In the genomic region with DNA sequence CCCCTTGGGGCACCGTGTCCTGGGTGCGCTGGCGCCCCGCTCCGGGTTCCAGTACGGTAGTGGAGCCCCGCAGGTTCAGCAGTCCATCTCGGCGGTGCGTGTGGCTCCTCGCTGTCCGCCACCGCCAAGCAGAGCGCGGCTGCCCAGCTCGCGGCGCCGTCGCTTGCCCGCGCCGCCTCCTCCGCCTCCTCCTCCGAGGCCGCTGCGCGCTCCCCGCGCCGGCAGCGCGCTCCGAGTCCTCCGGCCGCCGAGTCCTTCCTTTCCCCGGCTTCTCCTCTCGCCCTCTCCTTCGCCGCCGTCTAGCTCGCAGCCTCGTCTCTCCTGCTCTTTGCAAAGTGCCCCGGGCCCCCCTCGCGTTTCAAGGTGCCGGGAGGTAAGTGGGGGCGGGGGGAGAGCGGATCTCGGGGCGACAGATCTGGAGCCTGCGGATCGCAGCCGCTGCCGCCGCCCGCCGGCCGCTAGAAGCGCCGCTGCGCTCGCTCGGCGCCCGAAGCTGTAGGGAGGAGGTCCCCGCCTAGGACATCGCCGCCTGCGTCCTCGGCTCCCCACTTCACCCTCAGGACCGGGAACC, we compare ENCODE assay signal across 8 mouse cellular contexts. TPM values are rescaled to one million over a fixed set of nuclear protein-coding genes. Genes with fewer than 3 reads are reported as not detected.
DNase-seq lines count a peak whose midpoint lies in the region; ATAC-seq and TF ChIP-seq lines count a peak whose summit lies in the region.

No protein-coding gene starts in this region.

- no peaks in the 10 kb centered on the region for H3K36me3 ChIP-seq in hindbrain, embryonic 11.5 days (ENCODE audit: control insufficient read depth, insufficient read depth, low read length)

- DNase-seq in MN1 (ENCODE audit: low spot score): peak; percentile 71
- peak; percentile 63 to 72 for DNase-seq in cerebellum, adult 2 months
- DNase-seq in frontal cortex, postnatal 14 days (ENCODE audit: low spot score in 2 of 2): peak; percentile 33 to 66
- DNase-seq in hindbrain, embryonic 11.5 days (ENCODE audit: low spot score): peak; percentile 85
- peak; percentile 48 to 67 for DNase-seq in layer of hippocampus, postnatal 25 days (ENCODE audit: extremely low spot score in 1 of 2, low spot score in 1 of 2)
- peak; percentile 69 for DNase-seq in lung, postnatal 36 days
- peak; percentile 80 for DNase-seq in retina, embryonic 14.5 days (ENCODE audit: low spot score)
- DNase-seq in thymus, postnatal 25 days: peak; percentile 77

- H3K27me3 ChIP-seq in cerebellum, adult 2 months (ENCODE audit: control insufficient read depth, insufficient read depth, low read length): peaks cover 8% of the 10 kb centered on the region; the same call in 1 of the 2 replicates
- H3K27me3 ChIP-seq in hindbrain, embryonic 11.5 days (ENCODE audit: control insufficient read depth, insufficient read depth, low read length): peaks cover 63% of the 10 kb centered on the region

- 2% methylated on average over 73 of the region's 73 CpGs for WGBS in cerebellum, adult 2 months
- under 1% methylated on average over 67 of the region's 73 CpGs for WGBS in hindbrain, embryonic 11.5 days

- H3K9me3 ChIP-seq in hindbrain, embryonic 11.5 days (ENCODE audit: control insufficient read depth, low read length): no peaks in the 10 kb centered on the region

- peak overlapping the region; percentile 56 for H3K9ac ChIP-seq in hindbrain, embryonic 11.5 days (ENCODE audit: low read depth, low read length)

- H3K4me1 ChIP-seq in cerebellum, adult 2 months (ENCODE audit: control insufficient read depth, insufficient read depth, low read length): no peaks in the 10 kb centered on the region; the same call in 1 of the 2 replicates
- 0 out of 2 replicates have a peak, but pooled peaks cover 3% of the 10 kb centered on the region for H3K4me1 ChIP-seq in hindbrain, embryonic 11.5 days (replicated peaks; ENCODE audit: control insufficient read depth, insufficient read depth, low read length)

- TF ChIP-seq CTCF in cerebellum, adult 2 months (IDR thresholded peaks at IDR 0.05; ENCODE audit: borderline replicate concordance, insufficient read depth, low read depth, low read length): peak; percentile 14; the same call in 1 of the 2 replicates

- peak overlapping the region; percentile 79 for H3K4me3 ChIP-seq in cerebellum, adult 2 months (replicated peaks; ENCODE audit: insufficient read depth, low read depth, low read length)
- peak overlapping the region; percentile 59 for H3K4me3 ChIP-seq in hindbrain, embryonic 11.5 days (ENCODE audit: low read depth, low read length)

- H3K4me2 ChIP-seq in hindbrain, embryonic 11.5 days (replicated peaks; ENCODE audit: low read depth, low read length): peak overlapping the region; percentile 91

- no peak overlapping the region for H3K27ac ChIP-seq in cerebellum, adult 2 months (ENCODE audit: insufficient read depth, low read length)
- H3K27ac ChIP-seq in hindbrain, embryonic 11.5 days (ENCODE audit: low read depth, low read length): no peak overlapping the region

- TF ChIP-seq POLR2A in cerebellum, adult 2 months (IDR thresholded peaks at IDR 0.05; ENCODE audit: borderline replicate concordance, insufficient read depth, low read length): no peak

- peak; percentile 82 for ATAC-seq in hindbrain, embryonic 11.5 days (ENCODE audit: low FRiP score)

RNA-seq across cellular contexts. Expression of a gene that starts 40.9 kb away (rescaled TPM):
- polyA plus RNA-seq in cerebellum, adult 2 months (2012; rRNA removed): 7.8 and 8.2 TPM in 2 replicates
- 27.5 and 27.8 TPM in 2 replicates for polyA plus RNA-seq in hindbrain, embryonic 11.5 days (2014; fragmentation: Nextera tagmentation; extraction: Ambion mirVana)
- 10 to 100 TPM; 14.6 TPM for total RNA-seq in layer of hippocampus, postnatal 25 days (2021)
